Mouse (Mus musculus) splenic B cell, adult 2 months (primary cell): ENCODE data around the gene Gm35134.
"Not testable (repeated sequence)": the region's sequence is repeated elsewhere in the genome, so short reads cannot be mapped to it uniquely, and the experiment has no call there.

Experiments used
- DNase-seq: peaks from one replicate; pipeline ENCODE4 v3.0.0-alpha.2; 2011; ENCODE audit warnings: low read depth, low spot score
- H3K27me3 ChIP-seq: 2 replicates; pipeline ENCODE4 v1.6.1; 2012; ENCODE audit warnings: mild to moderate bottlenecking, low read length, moderate library complexity, mixed read lengths; ENCODE audit not compliant: control insufficient read depth, poor library complexity, insufficient read depth, severe bottlenecking
- H3K36me3 ChIP-seq: 2 replicates; pipeline ENCODE4 v1.6.1; 2012; ENCODE audit warnings: mild to moderate bottlenecking, low read length, moderate library complexity, mixed read lengths; ENCODE audit not compliant: control insufficient read depth, poor library complexity, insufficient read depth, severe bottlenecking

The Gm35134 gene

GRCm38 (mm10) chrY:19112707-19113106 lies at the start of gene Gm35134:
TSS of gene Gm35134 (plus strand) at chrY:19113007.
- not testable (repeated sequence) for H3K36me3 ChIP-seq, DNase-seq, H3K27me3 ChIP-seq
